Mouse (Mus musculus): ENCODE measurements at regions not wholly inside any gene's neighbourhood (a gene's known extent, or its start where the extent isn't known, plus 50 kb on each side); places are given as distances from the start of the nearest gene placed in this dataset.

GRCm38 (mm10) chr8:79587258-79587657 lies 52.2 kb upstream of the Otud4 start:
- H3K9ac ChIP-seq = no peak overlapping the region
- no peak overlapping the region for H3K4me3 ChIP-seq
- no peaks in the 10 kb centered on the region for H3K36me3 ChIP-seq (replicated peaks)
- H3K27ac ChIP-seq = no peak overlapping the region
- no peak for ATAC-seq (replicated peaks)
- 30% methylated on average over 1 of the region's 1 CpGs for WGBS
- H3K9me3 ChIP-seq = no peaks in the 10 kb centered on the region
- H3K27me3 ChIP-seq (replicated peaks) = no peaks in the 10 kb centered on the region
- H3K4me2 ChIP-seq = no peak overlapping the region
- H3K4me1 ChIP-seq = no peaks in the 10 kb centered on the region

DNA sequence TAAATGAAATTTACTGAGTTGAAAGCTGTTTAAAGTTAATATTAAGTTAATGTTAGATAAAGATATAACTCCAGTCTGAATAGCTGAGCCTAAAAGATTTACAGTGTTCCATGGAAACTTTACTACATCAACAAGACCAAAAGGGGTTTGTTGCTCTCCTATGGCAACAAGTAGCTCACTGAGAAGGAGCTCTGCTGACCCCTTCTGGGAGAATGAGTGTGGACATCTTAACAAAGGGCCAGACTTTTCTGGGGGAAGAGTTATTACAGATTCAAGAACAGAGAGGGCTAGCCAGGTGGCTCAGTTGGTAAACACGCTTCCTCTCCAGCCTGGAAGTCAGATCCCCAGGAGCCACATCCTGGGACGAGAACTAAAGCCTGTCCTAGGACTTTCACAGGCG lies 54.5 kb upstream of the Otud4 start:
- H3K27me3 ChIP-seq (replicated peaks) = no peaks in the 10 kb centered on the region
- no peaks in the 10 kb centered on the region for H3K9me3 ChIP-seq
- H3K9ac ChIP-seq = no peak overlapping the region
- WGBS = 30% methylated on average over 3 of the region's 3 CpGs
- no peak overlapping the region for H3K4me2 ChIP-seq
- H3K4me3 ChIP-seq = no peak overlapping the region
- 0 out of 2 replicates have a peak, but pooled peaks have one; percentile 39 for ATAC-seq (replicated peaks)
- H3K36me3 ChIP-seq (replicated peaks) = no peaks in the 10 kb centered on the region
- H3K27ac ChIP-seq = no peak overlapping the region
- no peaks in the 10 kb centered on the region for H3K4me1 ChIP-seq

DNA sequence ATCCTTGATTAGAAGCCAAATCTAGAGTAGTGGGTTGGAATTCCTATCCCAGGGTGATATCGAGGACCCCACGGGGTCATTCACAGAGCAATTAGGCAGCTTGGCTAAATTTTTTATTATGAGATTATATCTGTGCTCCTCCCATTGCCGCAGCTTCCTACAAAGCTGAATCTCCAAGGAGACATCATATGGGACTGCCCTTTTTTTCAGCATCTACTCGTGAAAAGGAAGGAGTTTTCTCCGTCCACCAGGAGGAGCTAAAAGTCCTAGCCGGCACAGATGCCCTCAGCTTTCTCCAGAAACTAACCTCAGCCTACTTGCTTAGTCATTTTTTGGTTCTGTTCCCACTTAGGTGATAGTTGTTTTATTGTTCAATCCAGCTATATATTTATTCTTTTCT lies 56.1 kb upstream of the Otud4 start:
- ATAC-seq (replicated peaks) = no peak
- H3K4me2 ChIP-seq = no peak overlapping the region
- WGBS = 38% methylated on average over 6 of the region's 6 CpGs
- H3K36me3 ChIP-seq (replicated peaks) = no peaks in the 10 kb centered on the region
- no peak overlapping the region for H3K4me3 ChIP-seq
- H3K4me1 ChIP-seq = no peaks in the 10 kb centered on the region
- no peak overlapping the region for H3K27ac ChIP-seq
- no peak overlapping the region for H3K9ac ChIP-seq
- H3K9me3 ChIP-seq = no peaks in the 10 kb centered on the region
- H3K27me3 ChIP-seq (replicated peaks) = no peaks in the 10 kb centered on the region

GRCm38 (mm10) chr8:79582195-79582594 lies 57.2 kb upstream of the Otud4 start:
- no peaks in the 10 kb centered on the region for H3K4me1 ChIP-seq
- ATAC-seq (replicated peaks) = no peak
- no peaks in the 10 kb centered on the region for H3K27me3 ChIP-seq (replicated peaks)
- no peak overlapping the region for H3K4me3 ChIP-seq
- H3K27ac ChIP-seq = no peak overlapping the region
- no peaks in the 10 kb centered on the region for H3K9me3 ChIP-seq
- H3K36me3 ChIP-seq (replicated peaks) = no peaks in the 10 kb centered on the region
- WGBS = 82% methylated on average over 2 of the region's 2 CpGs
- no peak overlapping the region for H3K9ac ChIP-seq
- H3K4me2 ChIP-seq = no peak overlapping the region

DNA sequence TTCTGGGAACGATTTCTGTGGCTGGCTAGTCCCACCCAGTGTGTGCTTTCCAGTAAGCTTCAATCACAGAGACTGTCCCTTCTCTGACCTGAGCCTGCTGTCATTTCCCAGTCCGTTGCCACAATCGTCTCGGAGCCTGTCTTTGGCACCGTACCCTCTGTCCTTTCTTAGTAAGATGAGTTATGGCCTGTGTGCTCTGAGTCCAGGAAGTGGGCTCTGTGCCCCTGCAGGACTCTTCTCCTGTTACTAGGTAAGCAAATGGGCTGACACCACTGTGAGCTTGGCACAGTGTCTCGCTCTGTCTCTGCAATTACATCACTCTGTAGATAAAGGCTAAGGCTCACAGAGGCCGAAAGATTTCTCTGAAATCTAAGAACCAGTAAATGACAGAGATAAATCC lies 63.3 kb upstream of the Otud4 start:
- 83% methylated on average over 7 of the region's 7 CpGs for WGBS
- Histone ChIP-seq H3K4me2 (no peak overlapping the region), H3K4me3 (no peak overlapping the region), H3K9me3 (no peaks in the 10 kb centered on the region), H3K9ac (no peak overlapping the region), H3K36me3 (replicated peaks) (no peaks in the 10 kb centered on the region), H3K27ac (no peak overlapping the region), H3K4me1 (no peaks in the 10 kb centered on the region), H3K27me3 (replicated peaks) (no peaks in the 10 kb centered on the region)
- no peak for ATAC-seq (replicated peaks)

DNA sequence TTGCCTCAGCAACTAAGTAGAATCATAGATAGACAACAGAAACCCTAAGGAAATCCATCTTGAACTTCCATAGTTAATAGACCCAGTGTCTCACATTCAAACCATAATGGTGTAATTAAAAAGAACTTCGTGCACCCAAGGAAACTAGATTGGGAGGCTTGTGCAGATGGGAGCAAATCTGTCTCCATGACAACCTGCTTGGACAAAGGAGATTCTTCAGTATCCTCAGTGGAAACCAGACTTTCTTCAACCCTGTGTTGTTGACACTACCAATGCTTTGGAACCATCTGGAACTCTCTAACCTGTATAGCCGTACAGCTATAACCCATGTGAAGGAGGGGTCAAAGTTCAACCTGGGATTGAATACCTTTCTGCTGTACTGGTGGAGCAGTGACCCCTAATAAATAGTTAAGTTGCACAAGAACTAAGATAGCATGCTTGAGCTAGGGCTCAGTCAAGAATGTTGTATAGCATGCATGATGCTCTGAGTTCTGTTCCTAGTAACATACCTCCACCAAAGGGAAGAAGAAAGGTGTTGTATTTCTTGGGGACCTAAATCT lies 64.2 kb upstream of the Otud4 start:
- no peak overlapping the region for H3K9ac ChIP-seq
- 45% methylated on average over 2 of the region's 2 CpGs for WGBS
- no peaks in the 10 kb centered on the region for H3K4me1 ChIP-seq
- no peak overlapping the region for H3K4me3 ChIP-seq
- no peak for ATAC-seq (replicated peaks)
- no peaks in the 10 kb centered on the region for H3K36me3 ChIP-seq (replicated peaks)
- no peaks in the 10 kb centered on the region for H3K9me3 ChIP-seq
- no peak overlapping the region for H3K27ac ChIP-seq
- no peak overlapping the region for H3K4me2 ChIP-seq
- no peaks in the 10 kb centered on the region for H3K27me3 ChIP-seq (replicated peaks)

- Histone ChIP-seq H3K36me3 (replicated peaks) (no peaks in the 10 kb centered on the region), H3K4me1 (no peaks in the 10 kb centered on the region), H3K27ac (no peak overlapping the region), H3K4me2 (no peak overlapping the region), H3K27me3 (replicated peaks) (no peaks in the 10 kb centered on the region), H3K4me3 (no peak overlapping the region), H3K9ac (no peak overlapping the region), H3K9me3 (no peaks in the 10 kb centered on the region)
- WGBS = 91% methylated on average over 7 of the region's 7 CpGs
- ATAC-seq (replicated peaks) = no peak
Observed at GRCm38 (mm10) chr8:79573491-79573890, 65.9 kb upstream of the Otud4 start.

- Histone ChIP-seq H3K4me1 (no peaks in the 10 kb centered on the region), H3K4me2 (no peak overlapping the region), H3K36me3 (replicated peaks) (no peaks in the 10 kb centered on the region), H3K9me3 (no peaks in the 10 kb centered on the region), H3K27me3 (replicated peaks) (no peaks in the 10 kb centered on the region), H3K27ac (no peak overlapping the region), H3K9ac (no peak overlapping the region), H3K4me3 (no peak overlapping the region)
- no peak for ATAC-seq (replicated peaks)
- WGBS = 97% methylated on average over 5 of the region's 5 CpGs
Observed at GRCm38 (mm10) chr8:79572526-79572925, 66.9 kb upstream of the Otud4 start.

GRCm38 (mm10) chr8:79563101-79563500 lies 76.3 kb upstream of the Otud4 start:
- Histone ChIP-seq H3K4me1 (no peaks in the 10 kb centered on the region), H3K27me3 (replicated peaks) (no peaks in the 10 kb centered on the region), H3K4me3 (no peak overlapping the region), H3K27ac (no peak overlapping the region), H3K4me2 (no peak overlapping the region), H3K9ac (no peak overlapping the region), H3K36me3 (replicated peaks) (no peaks in the 10 kb centered on the region), H3K9me3 (no peaks in the 10 kb centered on the region)
- ATAC-seq (replicated peaks) = no peak
- 74% methylated on average over 6 of the region's 6 CpGs for WGBS

GRCm38 (mm10) chr8:79562669-79563068 lies 76.7 kb upstream of the Otud4 start:
- H3K36me3 ChIP-seq (replicated peaks) = no peaks in the 10 kb centered on the region
- WGBS = 81% methylated on average over 8 of the region's 8 CpGs
- no peak overlapping the region for H3K4me3 ChIP-seq
- no peak overlapping the region for H3K4me2 ChIP-seq
- no peak for ATAC-seq (replicated peaks)
- no peak overlapping the region for H3K27ac ChIP-seq
- H3K27me3 ChIP-seq (replicated peaks) = no peaks in the 10 kb centered on the region
- no peak overlapping the region for H3K9ac ChIP-seq
- no peaks in the 10 kb centered on the region for H3K4me1 ChIP-seq
- H3K9me3 ChIP-seq = no peaks in the 10 kb centered on the region

DNA sequence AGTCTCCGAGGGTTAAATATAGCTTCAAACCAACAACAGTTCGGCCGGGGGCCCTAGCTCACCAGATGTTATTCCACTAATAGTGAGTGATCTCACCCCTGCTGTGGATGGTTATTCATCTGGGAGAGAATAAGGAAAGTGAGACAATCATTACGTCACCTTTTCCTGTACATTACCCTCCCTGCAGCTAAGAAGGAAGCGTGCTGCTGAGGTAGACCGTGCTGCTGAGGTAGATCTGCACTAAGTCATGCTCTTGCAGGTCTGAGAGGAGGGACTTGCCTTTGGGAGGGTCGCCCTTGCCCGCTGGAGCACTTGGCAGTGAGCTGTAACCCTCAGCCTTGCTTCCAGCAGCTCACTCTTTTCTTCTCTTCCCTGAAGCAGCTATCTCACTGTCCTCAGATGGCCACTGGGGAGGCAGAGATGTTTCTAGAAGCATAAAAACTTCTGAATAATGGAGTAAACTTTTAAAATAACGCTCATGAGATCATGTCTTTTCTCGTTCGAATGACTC lies 77.3 kb upstream of the Otud4 start:
- no peak overlapping the region for H3K4me2 ChIP-seq
- no peak overlapping the region for H3K27ac ChIP-seq
- 0 out of 2 replicates have a peak, but pooled peaks have one; percentile 27 for ATAC-seq (replicated peaks)
- H3K9me3 ChIP-seq = no peaks in the 10 kb centered on the region
- 66% methylated on average over 11 of the region's 11 CpGs for WGBS
- H3K36me3 ChIP-seq (replicated peaks) = no peaks in the 10 kb centered on the region
- no peak overlapping the region for H3K9ac ChIP-seq
- no peaks in the 10 kb centered on the region for H3K27me3 ChIP-seq (replicated peaks)
- no peak overlapping the region for H3K4me3 ChIP-seq
- no peaks in the 10 kb centered on the region for H3K4me1 ChIP-seq

DNA sequence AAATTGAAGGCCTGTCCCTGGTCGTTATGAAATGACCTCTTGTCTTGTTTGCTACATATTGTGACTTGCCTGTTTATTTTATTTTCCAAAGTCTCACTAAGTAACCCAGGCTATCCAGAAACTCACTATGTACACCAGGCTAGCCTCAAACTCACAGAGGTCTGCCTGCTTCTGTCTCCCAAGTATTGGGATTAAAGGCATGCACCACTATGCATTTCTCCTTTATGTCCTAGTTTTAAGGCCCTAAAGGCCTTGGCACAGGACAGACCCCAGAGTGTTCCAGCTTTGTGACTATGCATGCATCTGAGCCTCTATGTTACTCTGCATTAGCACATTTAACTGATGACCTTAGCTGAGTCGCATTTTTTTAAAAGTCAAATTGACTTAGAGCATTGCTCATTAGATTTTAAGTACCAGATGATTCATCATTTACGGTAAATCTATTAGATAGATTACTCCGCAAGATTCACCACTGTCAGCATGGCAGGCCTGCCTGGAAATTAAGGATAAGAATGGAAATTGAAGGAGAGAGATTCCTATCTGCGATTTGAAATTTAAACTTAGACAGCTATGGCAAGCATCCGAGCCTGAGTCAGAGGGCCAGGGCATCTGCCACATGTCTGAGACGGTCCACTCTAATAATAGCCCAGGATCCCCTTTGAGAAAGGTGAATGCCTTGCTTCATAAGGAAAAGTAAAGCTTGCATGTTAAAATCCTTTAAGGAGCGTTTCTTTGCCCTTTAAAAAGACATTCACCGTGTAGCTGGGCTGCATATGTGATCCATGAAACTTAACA lies 78.0 kb upstream of the Otud4 start:
- Histone ChIP-seq H3K4me2 (no peak overlapping the region), H3K9me3 (no peaks in the 10 kb centered on the region), H3K27me3 (replicated peaks) (no peaks in the 10 kb centered on the region), H3K9ac (no peak overlapping the region), H3K27ac (no peak overlapping the region), H3K4me3 (no peak overlapping the region), H3K4me1 (no peaks in the 10 kb centered on the region), H3K36me3 (replicated peaks) (no peaks in the 10 kb centered on the region)
- 70% methylated on average over 9 of the region's 9 CpGs for WGBS
- no peak for ATAC-seq (replicated peaks)

- Histone ChIP-seq H3K27ac (no peak overlapping the region), H3K9ac (no peak overlapping the region), H3K9me3 (no peaks in the 10 kb centered on the region), H3K4me1 (no peaks in the 10 kb centered on the region), H3K27me3 (replicated peaks) (no peaks in the 10 kb centered on the region), H3K36me3 (replicated peaks) (no peaks in the 10 kb centered on the region), H3K4me2 (no peak overlapping the region), H3K4me3 (no peak overlapping the region)
- no peak for ATAC-seq (replicated peaks)
- 93% methylated on average over 6 of the region's 6 CpGs for WGBS
Observed at GRCm38 (mm10) chr8:79559516-79559915, 79.9 kb upstream of the Otud4 start.
